9 mouse cellular contexts compared by ENCODE assay signal in genomic region chr13:69530951-69531350, GRCm38 (mm10). TPM values are rescaled to one million over a fixed set of nuclear protein-coding genes. Genes with fewer than 3 reads are reported as not detected.
DNase-seq lines count a peak whose midpoint lies in the region; ATAC-seq lines count a peak whose summit lies in the region.
"Had no signal": no experiment of that assay in that cellular context is flagged by ENCODE, and none has a peak within 500 bp of the region (broad histone marks: within the 10 kb centered on the region; RNA-seq: fewer than 3 reads in every experiment).

No protein-coding gene starts in this region.

- H3K27ac ChIP-seq in heart, embryonic 14.5 days (replicated peaks in 1 of 2; ENCODE audit: control insufficient read depth in 1 of 2, insufficient read depth in 1 of 2, low read depth in 2 of 2, low read length in 2 of 2) = no peak overlapping the region
- no peak overlapping the region for H3K27ac ChIP-seq in embryonic facial prominence, embryonic 14.5 days (replicated peaks; ENCODE audit: low read depth, low read length)
- H3K27ac ChIP-seq in intestine, embryonic 14.5 days (ENCODE audit: low read depth) = no peak overlapping the region
- no peak overlapping the region for H3K27ac ChIP-seq in midbrain, embryonic 13.5 days

- peak overlapping the region in 1 of 2 experiments; percentile 97; a peak in 1 of 4 replicates for H3K4me3 ChIP-seq in heart, embryonic 14.5 days (ENCODE audit: control insufficient read depth in 1 of 2, insufficient read depth in 1 of 2, low read depth in 1 of 2, low read length in 2 of 2)
- peak overlapping the region; percentile 94; the same call in 1 of the 2 replicates for H3K4me3 ChIP-seq in embryonic facial prominence, embryonic 14.5 days (ENCODE audit: low read depth, low read length)
- no peak overlapping the region for H3K4me3 ChIP-seq in intestine, embryonic 14.5 days (ENCODE audit: low read depth, low read length)
- peak overlapping the region; percentile 96 for H3K4me3 ChIP-seq in midbrain, embryonic 13.5 days (replicated peaks)

- H3K9ac ChIP-seq in heart, embryonic 14.5 days (ENCODE audit: low read length) = peak overlapping the region; percentile 92; the same call in 1 of the 2 replicates
- peak overlapping the region; percentile 40; the same call in 1 of the 2 replicates for H3K9ac ChIP-seq in embryonic facial prominence, embryonic 14.5 days (ENCODE audit: low read depth, low read length)
- H3K9ac ChIP-seq in intestine, embryonic 14.5 days (ENCODE audit: low read length) = no peak overlapping the region
- H3K9ac ChIP-seq in midbrain, embryonic 13.5 days (replicated peaks) = peak overlapping the region; percentile 95

- peaks cover 6% of the 10 kb centered on the region; the same call in 1 of the 2 replicates for H3K36me3 ChIP-seq in heart, embryonic 14.5 days (ENCODE audit: control insufficient read depth, insufficient read depth, low read length)
- peaks cover 21% of the 10 kb centered on the region; the same call in 1 of the 2 replicates for H3K36me3 ChIP-seq in embryonic facial prominence, embryonic 14.5 days (ENCODE audit: control insufficient read depth, insufficient read depth, low read length)
- H3K36me3 ChIP-seq in intestine, embryonic 14.5 days (ENCODE audit: control insufficient read depth, insufficient read depth, low read length) = peaks cover 12% of the 10 kb centered on the region; the same call in 1 of the 2 replicates
- H3K36me3 ChIP-seq in midbrain, embryonic 13.5 days = peaks cover 5% of the 10 kb centered on the region; the same call in 1 of the 2 replicates

- peak overlapping the region; percentile 76 for H3K4me2 ChIP-seq in heart, embryonic 14.5 days (ENCODE audit: low read length)
- peak overlapping the region; percentile 86 for H3K4me2 ChIP-seq in embryonic facial prominence, embryonic 14.5 days (ENCODE audit: low read depth, low read length)
- H3K4me2 ChIP-seq in intestine, embryonic 14.5 days (ENCODE audit: low read length) = peak overlapping the region; percentile 85
- peak overlapping the region; percentile 93 for H3K4me2 ChIP-seq in midbrain, embryonic 13.5 days (replicated peaks)

- peaks cover 28 to 60% of the 10 kb centered on the region in 2 experiments for H3K4me1 ChIP-seq in heart, embryonic 14.5 days (ENCODE audit: control insufficient read depth in 2 of 2, insufficient read depth in 2 of 2, low read length in 2 of 2)
- peaks cover 34% of the 10 kb centered on the region for H3K4me1 ChIP-seq in embryonic facial prominence, embryonic 14.5 days (ENCODE audit: control insufficient read depth, insufficient read depth, low read length)
- peaks cover 39% of the 10 kb centered on the region for H3K4me1 ChIP-seq in intestine, embryonic 14.5 days (replicated peaks; ENCODE audit: control insufficient read depth, insufficient read depth, low read length)
- peaks cover 75% of the 10 kb centered on the region for H3K4me1 ChIP-seq in midbrain, embryonic 13.5 days (replicated peaks)

- H3K9me3 ChIP-seq in heart, embryonic 14.5 days (ENCODE audit: control insufficient read depth, low read length) = no peaks in the 10 kb centered on the region
- H3K9me3 ChIP-seq in embryonic facial prominence, embryonic 14.5 days (ENCODE audit: control insufficient read depth, low read length) = no peaks in the 10 kb centered on the region
- no peaks in the 10 kb centered on the region for H3K9me3 ChIP-seq in intestine, embryonic 14.5 days (ENCODE audit: control insufficient read depth, low read length)
- no peaks in the 10 kb centered on the region for H3K9me3 ChIP-seq in midbrain, embryonic 13.5 days

- H3K27me3 ChIP-seq in heart, embryonic 14.5 days (ENCODE audit: control insufficient read depth, insufficient read depth, low read length) = no peaks in the 10 kb centered on the region
- no peaks in the 10 kb centered on the region for H3K27me3 ChIP-seq in embryonic facial prominence, embryonic 14.5 days (replicated peaks; ENCODE audit: control insufficient read depth, insufficient read depth, low read length)
- H3K27me3 ChIP-seq in intestine, embryonic 14.5 days (replicated peaks; ENCODE audit: control insufficient read depth, insufficient read depth, low read length) = no peaks in the 10 kb centered on the region
- H3K27me3 ChIP-seq in midbrain, embryonic 13.5 days = no peaks in the 10 kb centered on the region

- intact Hi-C loops in heart, postnatal 10 days (cut with DNase I) = loop anchor here (5.0 kb wide), 1 partner anchor 81 kb away; the partner anchor contains the start of gene Srd5a1
- intact Hi-C loops in gastrocnemius, postnatal 36 days (cut with DNase I) = no loop called here

- no peak for ATAC-seq in heart, embryonic 14.5 days (ENCODE audit: insufficient number of reproducible peaks, insufficient read depth, low FRiP score, low read depth)
- no peak for ATAC-seq in embryonic facial prominence, embryonic 14.5 days (ENCODE audit: low read depth)
- no peak for ATAC-seq in intestine, embryonic 14.5 days (replicated peaks; ENCODE audit: low FRiP score, low TSS enrichment, low read depth)
- no peak for ATAC-seq in midbrain, embryonic 13.5 days

- DNase-seq in heart, postnatal 10 days = no peak
- DNase-seq in embryonic facial prominence, embryonic 14.5 days (ENCODE audit: low spot score) = no peak
- DNase-seq in intestine, embryonic 14.5 days (ENCODE audit: low spot score) = no peak
- DNase-seq in gastrocnemius, postnatal 36 days = no peak
- DNase-seq in testis, postnatal 14 days (ENCODE audit: low spot score) = no peak
- DNase-seq in urinary bladder, adult 2 months (ENCODE audit: low spot score) = no peak
- DNase-seq: layer of hippocampus, postnatal 36 days had no signal

- 87% methylated on average over 6 of the region's 6 CpGs for WGBS in heart, embryonic 14.5 days
- 72% methylated on average over 6 of the region's 6 CpGs for WGBS in embryonic facial prominence, embryonic 14.5 days
- 92% methylated on average over 6 of the region's 6 CpGs for WGBS in intestine, embryonic 14.5 days
- WGBS in midbrain, embryonic 13.5 days = 75% methylated on average over 6 of the region's 6 CpGs

RNA-seq across cellular contexts. Expression of gene Nsun2, which starts 2.6 kb away (rescaled TPM):
- 61.3 and 64.2 TPM in 2 replicates for polyA plus RNA-seq in heart, embryonic 14.5 days (2014; fragmentation: Nextera tagmentation; extraction: Ambion mirVana)
- total RNA-seq in heart, postnatal 10 days (2021) = 10 to 100 TPM; 40.9 to 47.6 TPM
- 112 and 128 TPM in 2 replicates for polyA plus RNA-seq in embryonic facial prominence, embryonic 14.5 days (2014; fragmentation: Nextera tagmentation; extraction: Ambion mirVana)
- polyA plus RNA-seq in intestine, embryonic 14.5 days (2014; fragmentation: Nextera tagmentation; extraction: Ambion mirVana) = 141 and 153 TPM in 2 replicates
- polyA plus RNA-seq in midbrain, embryonic 13.5 days (2015; fragmentation: Nextera tagmentation; extraction: Ambion mirVana) = 74.1 and 76.7 TPM in 2 replicates
- 10 to 100 TPM; 40.7 to 41.0 TPM for total RNA-seq in gastrocnemius, postnatal 36 days (2021)
- polyA plus RNA-seq in urinary bladder, adult 2 months (2012; rRNA removed) = 59.3 and 67.8 TPM in 2 replicates

RNA-seq across cellular contexts. Expression of gene Tent4a, which starts 3.5 kb away (rescaled TPM):
- 5.5 and 5.6 TPM in 2 replicates for polyA plus RNA-seq in heart, embryonic 14.5 days (2014; fragmentation: Nextera tagmentation; extraction: Ambion mirVana)
- 10 to 100 TPM; 17.2 to 17.6 TPM for total RNA-seq in heart, postnatal 10 days (2021)
- polyA plus RNA-seq in embryonic facial prominence, embryonic 14.5 days (2014; fragmentation: Nextera tagmentation; extraction: Ambion mirVana) = 7.7 and 7.8 TPM in 2 replicates
- 6.8 and 9.0 TPM in 2 replicates for polyA plus RNA-seq in intestine, embryonic 14.5 days (2014; fragmentation: Nextera tagmentation; extraction: Ambion mirVana)
- polyA plus RNA-seq in midbrain, embryonic 13.5 days (2015; fragmentation: Nextera tagmentation; extraction: Ambion mirVana) = 5.8 and 7.1 TPM in 2 replicates
- 1 to 10 TPM; 5.3 to 6.5 TPM for total RNA-seq in gastrocnemius, postnatal 36 days (2021)
- 13.9 and 15.5 TPM in 2 replicates for polyA plus RNA-seq in urinary bladder, adult 2 months (2012; rRNA removed)
